Mouse (Mus musculus): Measurements from ENCODE around the gene Ahdc1.
A peak's percentile ranks its signal among the peaks of the same experiment; 100 is the strongest.

Gene Ahdc1

GRCm38 (mm10) chr4:133039116-133039819 lies 28.2 kb downstream of the Ahdc1 start:
- DNase-seq (ENCODE audit: low read depth): no peak

GRCm38 (mm10) chr4:133039832-133040231 lies 28.8 kb downstream of the Ahdc1 start:
- DNase-seq (ENCODE audit: low read depth): no peak

GRCm38 (mm10) chr4:133040241-133040904 lies 29.3 kb downstream of the Ahdc1 start:
- DNase-seq (ENCODE audit: low read depth): no peak

GRCm38 (mm10) chr4:133042244-133042643 lies 31.2 kb downstream of the Ahdc1 start:
- no peak for DNase-seq (ENCODE audit: low read depth)

- DNase-seq (ENCODE audit: low read depth): no peak
Measured at GRCm38 (mm10) chr4:133042651-133043635, 31.9 kb downstream of the Ahdc1 start.

GRCm38 (mm10) chr4:133043798-133044646 lies 33.0 kb downstream of the Ahdc1 start:
- DNase-seq (ENCODE audit: low read depth): no peak

GRCm38 (mm10) chr4:133044647-133045094 lies 33.6 kb downstream of the Ahdc1 start:
- no peak for DNase-seq (ENCODE audit: low read depth)

- DNase-seq (ENCODE audit: low read depth): no peak
Measured at GRCm38 (mm10) chr4:133045771-133046474, 34.9 kb downstream of the Ahdc1 start.

GRCm38 (mm10) chr4:133046691-133047352 lies 35.8 kb downstream of the Ahdc1 start:
- no peak for DNase-seq (ENCODE audit: low read depth)

GRCm38 (mm10) chr4:133047353-133048105 lies 36.5 kb downstream of the Ahdc1 start:
- DNase-seq (ENCODE audit: low read depth): no peak

- no peak for DNase-seq (ENCODE audit: low read depth)
Measured at GRCm38 (mm10) chr4:133049071-133049920, 38.2 kb downstream of the Ahdc1 start.

GRCm38 (mm10) chr4:133050196-133050836 lies 39.3 kb downstream of the Ahdc1 start:
- no peak for DNase-seq (ENCODE audit: low read depth)

GRCm38 (mm10) chr4:133050837-133051549 lies 39.9 kb downstream of the Ahdc1 start:
- DNase-seq (ENCODE audit: low read depth): peak; percentile 55

- no peak for DNase-seq (ENCODE audit: low read depth)
Measured at GRCm38 (mm10) chr4:133051550-133051865, 40.4 kb downstream of the Ahdc1 start.

- no peak for DNase-seq (ENCODE audit: low read depth)
Measured at GRCm38 (mm10) chr4:133052029-133052745, 41.1 kb downstream of the Ahdc1 start.

GRCm38 (mm10) chr4:133052995-133053572 lies 42.0 kb downstream of the Ahdc1 start:
- no peak for DNase-seq (ENCODE audit: low read depth)
